ENCODE assay signal across 27 mouse cellular contexts in genomic region chr6:91111954-91112252, GRCm38 (mm10). TPM values are rescaled to one million over a fixed set of nuclear protein-coding genes. Genes with fewer than 3 reads are reported as not detected.
DNase-seq lines count a peak whose midpoint lies in the region; ATAC-seq and TF ChIP-seq lines count a peak whose summit lies in the region.
"Had no signal": no experiment of that assay in that cellular context is flagged by ENCODE, and none has a peak within 500 bp of the region (broad histone marks: within the 10 kb centered on the region; RNA-seq: fewer than 3 reads in every experiment).

No protein-coding gene starts in this region.

- ATAC-seq in kidney, embryonic 15.5 days (replicated peaks; ENCODE audit: low FRiP score) = no peak
- ATAC-seq in liver, embryonic 13.5 days (ENCODE audit: low read depth) = no peak
- ATAC-seq: forebrain, embryonic 16.5 days; intestine, postnatal 0 days; lung, postnatal 0 days had no signal

- H3K4me3 ChIP-seq in kidney, embryonic 15.5 days (replicated peaks) = no peak overlapping the region
- H3K4me3 ChIP-seq in spleen, adult 2 months (ENCODE audit: extremely low read depth, insufficient read depth, insufficient read length) = no peak overlapping the region
- no peak overlapping the region for H3K4me3 ChIP-seq in liver, embryonic 13.5 days (replicated peaks)
- H3K4me3 ChIP-seq in myocyte = no peak overlapping the region
- H3K4me3 ChIP-seq: heart, adult 2 months; heart, embryonic 12.5 days; hindbrain, embryonic 13.5 days; neural tube, embryonic 15.5 days had no signal

- H3K9ac ChIP-seq in kidney, embryonic 15.5 days = no peak overlapping the region
- H3K9ac ChIP-seq in liver, embryonic 13.5 days = 0 out of 2 replicates have a peak overlapping the region, but pooled peaks have one; percentile 38
- H3K9ac ChIP-seq: heart, embryonic 12.5 days; hindbrain, embryonic 13.5 days; neural tube, embryonic 15.5 days had no signal

- no peak for TF ChIP-seq POLR2A in spleen, adult 2 months (IDR thresholded peaks at IDR 0.05; ENCODE audit: low read depth, low read length)
- no peak for TF ChIP-seq POLR2A in myocyte (IDR thresholded peaks at IDR 0.05; ENCODE audit: insufficient read length, low read depth)

- TF ChIP-seq CTCF in spleen, adult 2 months (IDR thresholded peaks at IDR 0.05; ENCODE audit: extremely low read depth, insufficient read depth, insufficient read length, insufficient replicate concordance) = no peak

- no peak overlapping the region for H3ac ChIP-seq in myocyte (ENCODE audit: control insufficient read depth, insufficient read length)

- H3K27ac ChIP-seq in kidney, embryonic 15.5 days = no peak overlapping the region
- H3K27ac ChIP-seq in spleen, adult 2 months (ENCODE audit: insufficient read depth, low read length) = peak overlapping the region; percentile 86
- H3K27ac ChIP-seq in liver, embryonic 13.5 days = peak overlapping the region; percentile 71; the same call in 1 of the 2 replicates
- H3K27ac ChIP-seq: heart, adult 2 months; hindbrain, embryonic 13.5 days; kidney, postnatal 0 days; neural tube, embryonic 15.5 days; stomach, postnatal 0 days had no signal

- no peak overlapping the region for H3K4me2 ChIP-seq in kidney, embryonic 15.5 days
- peak overlapping the region; percentile 38; the same call in 1 of the 2 replicates for H3K4me2 ChIP-seq in liver, embryonic 13.5 days
- H3K4me2 ChIP-seq in myocyte (ENCODE audit: low read depth) = peak overlapping the region; percentile 21
- H3K4me2 ChIP-seq: heart, embryonic 12.5 days; hindbrain, embryonic 13.5 days; neural tube, embryonic 15.5 days had no signal

- intact Hi-C loops in left cerebral cortex, postnatal 4 days (cut with DNase I) = no loop called here

- peak; percentile 24 for DNase-seq in kidney, adult 11 months
- DNase-seq in spleen, adult 2 months (ENCODE audit: low read depth in 1 of 2, low spot score in 2 of 2) = no peak
- no peak for DNase-seq in spleen, adult 18-20 months
- DNase-seq in liver, embryonic 13.5 days = no peak
- no peak for DNase-seq in B cell, adult 2 months
- DNase-seq in left cerebral cortex, postnatal 4 days = no peak
- DNase-seq: adrenal gland, postnatal 25 days; cerebellum, adult 11-12 months; cerebellum, adult 9-11 months; heart, adult 2 months; heart, postnatal 4 days; kidney, postnatal 4 days; lung, adult 18-20 months; lung, postnatal 4 days; midbrain, embryonic 14.5 days; retina, postnatal 1 day; right cerebral cortex, postnatal 14 days had no signal

- H3K4me1 ChIP-seq in kidney, embryonic 15.5 days = peaks cover 41% of the 10 kb centered on the region
- H3K4me1 ChIP-seq in spleen, adult 2 months (ENCODE audit: control insufficient read depth, insufficient read depth, insufficient read length) = peaks cover 34% of the 10 kb centered on the region
- H3K4me1 ChIP-seq in liver, embryonic 13.5 days (replicated peaks) = peaks cover 89% of the 10 kb centered on the region

- H3K27me3 ChIP-seq in kidney, embryonic 15.5 days = no peaks in the 10 kb centered on the region
- H3K27me3 ChIP-seq in spleen, adult 2 months (ENCODE audit: control insufficient read depth, insufficient read depth, low read length) = no peaks in the 10 kb centered on the region
- no peaks in the 10 kb centered on the region for H3K27me3 ChIP-seq in liver, embryonic 13.5 days
- H3K27me3 ChIP-seq in myocyte (ENCODE audit: control insufficient read depth, insufficient read depth, insufficient read length) = peaks cover 44% of the 10 kb centered on the region
- H3K27me3 ChIP-seq: hindbrain, embryonic 13.5 days; neural tube, embryonic 15.5 days had no signal

- WGBS in kidney, embryonic 15.5 days = 89% methylated on average over 3 of the region's 3 CpGs
- WGBS in spleen, adult 2 months = 73% methylated on average over 3 of the region's 3 CpGs
- WGBS in liver, embryonic 13.5 days (ENCODE audit: insufficient replicate concordance) = 89% methylated on average over 3 of the region's 3 CpGs

- no peaks in the 10 kb centered on the region for H3K9me3 ChIP-seq in kidney, embryonic 15.5 days (replicated peaks)
- no peaks in the 10 kb centered on the region for H3K9me3 ChIP-seq in liver, embryonic 13.5 days (replicated peaks)
- H3K9me3 ChIP-seq: hindbrain, embryonic 13.5 days; neural tube, embryonic 15.5 days had no signal

- no peaks in the 10 kb centered on the region for H3K79me2 ChIP-seq in myocyte (ENCODE audit: control insufficient read depth, insufficient read depth)

- no peaks in the 10 kb centered on the region for H3K36me3 ChIP-seq in kidney, embryonic 15.5 days
- no peaks in the 10 kb centered on the region for H3K36me3 ChIP-seq in spleen, adult 2 months (ENCODE audit: control insufficient read depth, insufficient read depth, low read length)
- peaks cover 37% of the 10 kb centered on the region for H3K36me3 ChIP-seq in liver, embryonic 13.5 days
- H3K36me3 ChIP-seq in myocyte (ENCODE audit: control insufficient read depth, insufficient read depth) = no peaks in the 10 kb centered on the region
- H3K36me3 ChIP-seq: heart, embryonic 12.5 days; hindbrain, embryonic 13.5 days; neural tube, embryonic 15.5 days had no signal

TF ChIP-seq in myocyte, 11 proteins besides CTCF, POLR2A, EP300 and RAD21:
- TF ChIP-seq CEBPB (IDR thresholded peaks at IDR 0.05; ENCODE audit: insufficient read depth, poor library complexity, severe bottlenecking) (no peak), TCF3 (IDR thresholded peaks at IDR 0.05; ENCODE audit: insufficient read length, low read depth) (no peak), MYOD1 (IDR thresholded peaks at IDR 0.05; ENCODE audit: control insufficient read depth in 1 of 3, insufficient read length in 2 of 3, low read depth in 2 of 3) (no peak), MAX (IDR thresholded peaks at IDR 0.05; ENCODE audit: low read depth) (no peak), SRF (IDR thresholded peaks at IDR 0.05; ENCODE audit: control insufficient read depth, insufficient read length, low read depth) (no peak), MYOG (IDR thresholded peaks at IDR 0.05; ENCODE audit: control insufficient read depth in 1 of 3, insufficient read depth in 1 of 3, insufficient read length in 2 of 3, low read depth in 2 of 3) (no peak), POLR2AphosphoS2 (IDR thresholded peaks at IDR 0.05; ENCODE audit: insufficient read length, low read depth) (no peak), TCF12 (IDR thresholded peaks at IDR 0.05; ENCODE audit: insufficient read depth, poor library complexity, severe bottlenecking) (no peak), USF1 (IDR thresholded peaks at IDR 0.05; ENCODE audit: low read depth) (no peak), REST (IDR thresholded peaks at IDR 0.05; ENCODE audit: insufficient read depth, insufficient read length) (no peak), E2F4 (IDR thresholded peaks at IDR 0.05; ENCODE audit: insufficient read depth) (no peak)

RNA-seq across cellular contexts. Expression of gene Nup210, which starts 4.7 kb away (rescaled TPM):
- 22.8 and 24.2 TPM in 2 replicates for polyA plus RNA-seq in kidney, embryonic 15.5 days (2015; fragmentation: Nextera tagmentation; extraction: Ambion mirVana)
- polyA plus RNA-seq in spleen, adult 2 months (2012; rRNA removed) = 176 and 180 TPM in 2 replicates
- polyA plus RNA-seq in liver, embryonic 13.5 days (2015; fragmentation: Nextera tagmentation; extraction: Ambion mirVana) = 28.5 and 34.3 TPM in 2 replicates
- polyA plus RNA-seq in myocyte (2012; fragmentation: generic; extraction: Trizol) = 0.31 TPM
- total RNA-seq in left cerebral cortex, postnatal 4 days (2021) = 10 to 100 TPM; 43.6 to 49.4 TPM

RNA-seq across cellular contexts. Expression of gene Hdac11, which starts 44.6 kb away (rescaled TPM):
- 13.2 and 14.3 TPM in 2 replicates for polyA plus RNA-seq in kidney, embryonic 15.5 days (2015; fragmentation: Nextera tagmentation; extraction: Ambion mirVana)
- polyA plus RNA-seq in spleen, adult 2 months (2012; rRNA removed) = 8.3 and 8.9 TPM in 2 replicates
- polyA plus RNA-seq in liver, embryonic 13.5 days (2015; fragmentation: Nextera tagmentation; extraction: Ambion mirVana) = 5.6 and 6.0 TPM in 2 replicates
- 39.3 TPM for polyA plus RNA-seq in myocyte (2012; fragmentation: generic; extraction: Trizol)
- 10 to 100 TPM; 67.9 to 78.2 TPM for total RNA-seq in left cerebral cortex, postnatal 4 days (2021)

Comparison
In these comparisons a context has a peak if more than half of its experiments do, and no peak if none do; other contexts are left out.
1. RNA of gene Nup210, which starts 4.7 kb away (polyA plus RNA-seq): 176 to 180 TPM in spleen, adult 2 months, 28.5 to 34.3 TPM in liver, embryonic 13.5 days and 22.8 to 24.2 TPM in kidney, embryonic 15.5 days; 0.31 TPM in myocyte (single experiment); every median in the first group is over 10 times any median in the second.